Mouse (Mus musculus) myocyte (in vitro differentiated cells): ENCODE measurements at regions not wholly inside any gene's neighbourhood (a gene's known extent, or its start where the extent isn't known, plus 50 kb on each side); places are given as distances from the start of the nearest gene placed in this dataset.

Source experiments
- CEBPB ChIP-seq: IDR thresholded peaks from 2 replicates; pipeline ENCODE4 v1.6.1; 2011; ENCODE audit warnings: mild to moderate bottlenecking, moderate library complexity; ENCODE audit not compliant: poor library complexity, insufficient read depth, severe bottlenecking
- E2F4 ChIP-seq: IDR thresholded peaks from one replicate; pipeline ENCODE4 v1.6.1; 2011; ENCODE audit warnings: mild to moderate bottlenecking, control low read depth, moderate library complexity; ENCODE audit not compliant: insufficient read depth
- MAX ChIP-seq: IDR thresholded peaks from one replicate; pipeline ENCODE4 v1.6.1; 2011; ENCODE audit warnings: low read depth, mild to moderate bottlenecking, control low read depth
- MYOD1 ChIP-seq, 3 experiments: IDR thresholded peaks; one replicate each; pipeline ENCODE4 v1.6.1; 2011; ENCODE audit warnings: control low read depth in 2 of 3, low read depth in 2 of 3, mild to moderate bottlenecking in 2 of 3, moderate library complexity in 1 of 3; ENCODE audit not compliant: insufficient read length in 2 of 3, control insufficient read depth in 1 of 3
- POLR2A ChIP-seq: IDR thresholded peaks from one replicate; pipeline ENCODE4 v1.6.1; 2011; ENCODE audit warnings: low read depth, mild to moderate bottlenecking, control low read depth, moderate library complexity; ENCODE audit not compliant: insufficient read length
- POLR2AphosphoS2 ChIP-seq: IDR thresholded peaks from one replicate; pipeline ENCODE4 v1.6.1; 2011; ENCODE audit warnings: low read depth, control low read depth; ENCODE audit not compliant: insufficient read length
- USF1 ChIP-seq: IDR thresholded peaks from one replicate; pipeline ENCODE4 v1.6.1; 2011; ENCODE audit warnings: low read depth, mild to moderate bottlenecking, control low read depth, moderate library complexity

DNA sequence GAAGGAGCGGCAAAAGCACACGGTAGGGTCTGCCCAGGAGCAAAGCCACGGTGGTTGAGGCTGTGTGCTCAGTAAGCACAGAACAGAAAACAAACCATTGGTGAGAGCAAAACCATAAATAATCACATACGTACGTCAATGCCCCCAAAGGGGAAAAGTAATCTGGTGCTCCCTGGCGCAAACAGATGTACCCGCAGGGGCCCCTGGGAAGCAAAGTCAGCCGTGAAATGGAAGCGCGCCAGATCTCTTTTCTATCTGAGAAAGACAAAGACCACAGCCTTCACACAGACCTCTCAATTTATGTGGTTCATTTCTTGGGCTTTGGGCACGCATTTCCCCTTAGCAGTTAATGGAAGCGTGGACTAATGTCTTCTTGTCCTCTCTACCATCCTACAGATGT is 183.2 kb downstream of the Usp46 start:
- TF ChIP-seq POLR2A (no peak), MAX (no peak), E2F4 (no peak), CEBPB (no peak), USF1 (no peak), MYOD1 (IDR thresholded peaks at IDR 0.05; ENCODE audit: control insufficient read depth in 1 of 3, insufficient read length in 2 of 3, low read depth in 2 of 3) (no peak), POLR2AphosphoS2 (no peak)
